Mouse (Mus musculus) spleen, adult 2 months (tissue): ENCODE data around the gene Creg2. TPM values are rescaled to one million over a fixed set of nuclear protein-coding genes. Genes with fewer than 3 reads are reported as not detected.

Source experiments
- DNase-seq, 2 experiments: peaks; one replicate each; pipeline versions ENCODE4 v3.0.0 to v3.0.0-alpha.2; 2012 to 2021; ENCODE audit warnings: low spot score in 2 of 2, low read depth in 1 of 2
- H3K27ac ChIP-seq: fragments of 200-500 bp; 2 replicates; pipeline ENCODE4 v1.5.1; 2012; ENCODE audit warnings: low read length, inconsistent platforms; ENCODE audit not compliant: insufficient read depth
- H3K27me3 ChIP-seq: fragments of 200-500 bp; 2 replicates; pipeline ENCODE4 v1.6.1; 2012; ENCODE audit warnings: mild to moderate bottlenecking, moderate library complexity, low read length, inconsistent platforms; ENCODE audit not compliant: control insufficient read depth, insufficient read depth
- H3K36me3 ChIP-seq: fragments of 200-500 bp; 2 replicates; pipeline ENCODE4 v1.6.1; 2012; ENCODE audit warnings: mild to moderate bottlenecking, low read length, inconsistent platforms; ENCODE audit not compliant: control insufficient read depth, insufficient read depth
- H3K4me1 ChIP-seq: fragments of 200-500 bp; 2 replicates; pipeline ENCODE4 v1.6.1; 2011; ENCODE audit warnings: inconsistent platforms; ENCODE audit not compliant: control insufficient read depth, insufficient read depth, insufficient read length
- H3K4me3 ChIP-seq: fragments of 200-500 bp; 2 replicates; pipeline ENCODE4 v1.5.1; 2011; ENCODE audit warnings: mild to moderate bottlenecking, inconsistent platforms; ENCODE audit not compliant: insufficient read depth, insufficient read length; ENCODE audit errors: extremely low read depth
- CTCF ChIP-seq: fragments of 200-500 bp; IDR thresholded peaks from 2 replicates; pipeline ENCODE4 v1.5.1; 2011; ENCODE audit warnings: mild to moderate bottlenecking, inconsistent platforms; ENCODE audit not compliant: insufficient read depth, insufficient read length, insufficient replicate concordance; ENCODE audit errors: extremely low read depth
- POLR2A ChIP-seq: fragments of 200-500 bp; IDR thresholded peaks from 2 replicates; pipeline ENCODE4 v1.6.1; 2011; ENCODE audit warnings: low read depth, low read length, inconsistent platforms
- WGBS: fragments of 180-500 bp; shearing (Covaris S2); methylation state at CpG from one replicate; pipeline ENCODE4 v1.1.7; 2018; 5-methylcytosine and 5-hydroxymethylcytosine counted together
- polyA plus RNA-seq: library from polyadenylated mRNA; depleted of rRNA; stranded (reverse); fragments of >200 nt; gene quantifications from 2 replicates; pipeline ENCODE4 v1.2.3, GENCODE M21; 2012

Gene Creg2
- polyA plus RNA-seq, 1 experiment, result 0.05 TPM

DNA sequence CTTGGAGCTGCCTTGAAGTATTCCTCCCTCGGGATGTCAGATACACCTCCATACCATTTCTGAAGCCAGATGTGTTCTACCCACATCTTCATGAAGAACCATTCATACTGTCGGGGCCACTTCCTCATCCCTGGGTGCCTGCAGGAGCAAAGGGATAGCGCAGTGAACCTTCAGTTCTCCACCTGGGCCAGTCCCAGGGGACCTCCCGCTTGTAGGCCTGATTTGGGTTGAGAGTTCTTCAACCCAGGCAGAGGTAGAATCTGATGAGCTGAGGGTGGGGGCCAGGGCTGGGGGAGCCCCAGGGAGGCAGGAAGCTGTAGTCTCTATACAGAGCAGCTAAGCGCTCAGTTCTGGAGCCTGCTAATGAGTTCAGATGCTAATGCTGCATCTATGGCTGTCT is 28.2 kb downstream of the Creg2 start:
- no peak overlapping the region for H3K27ac ChIP-seq
- 67% methylated on average over 5 of the region's 5 CpGs for whole genome bisulfite sequencing
- TF ChIP-seq POLR2A (no peak), CTCF (no peak)
- no peaks in the 10 kb centered on the region for H3K27me3 ChIP-seq
- DNase-seq, result no peak
- H3K36me3 ChIP-seq, result no peaks in the 10 kb centered on the region
- H3K4me1 ChIP-seq, result no peaks in the 10 kb centered on the region
- no peak overlapping the region for H3K4me3 ChIP-seq

- no peak overlapping the region for H3K4me3 ChIP-seq
- WGBS, result 85% methylated on average over 8 of the region's 8 CpGs
- H3K27ac ChIP-seq, result no peak overlapping the region
- H3K4me1 ChIP-seq, result no peaks in the 10 kb centered on the region
- H3K27me3 ChIP-seq, result no peaks in the 10 kb centered on the region
- TF ChIP-seq CTCF, result no peak
- TF ChIP-seq POLR2A, result no peak
- no peaks in the 10 kb centered on the region for H3K36me3 ChIP-seq
- no peak for DNase-seq
Measured at GRCm38 (mm10) chr1:39618524-39618923, 32.8 kb downstream of the Creg2 start.

- no peak for TF ChIP-seq POLR2A
- no peak for TF ChIP-seq CTCF
Measured at GRCm38 (mm10) chr1:39615526-39615925, 35.7 kb downstream of the Creg2 start.

DNA sequence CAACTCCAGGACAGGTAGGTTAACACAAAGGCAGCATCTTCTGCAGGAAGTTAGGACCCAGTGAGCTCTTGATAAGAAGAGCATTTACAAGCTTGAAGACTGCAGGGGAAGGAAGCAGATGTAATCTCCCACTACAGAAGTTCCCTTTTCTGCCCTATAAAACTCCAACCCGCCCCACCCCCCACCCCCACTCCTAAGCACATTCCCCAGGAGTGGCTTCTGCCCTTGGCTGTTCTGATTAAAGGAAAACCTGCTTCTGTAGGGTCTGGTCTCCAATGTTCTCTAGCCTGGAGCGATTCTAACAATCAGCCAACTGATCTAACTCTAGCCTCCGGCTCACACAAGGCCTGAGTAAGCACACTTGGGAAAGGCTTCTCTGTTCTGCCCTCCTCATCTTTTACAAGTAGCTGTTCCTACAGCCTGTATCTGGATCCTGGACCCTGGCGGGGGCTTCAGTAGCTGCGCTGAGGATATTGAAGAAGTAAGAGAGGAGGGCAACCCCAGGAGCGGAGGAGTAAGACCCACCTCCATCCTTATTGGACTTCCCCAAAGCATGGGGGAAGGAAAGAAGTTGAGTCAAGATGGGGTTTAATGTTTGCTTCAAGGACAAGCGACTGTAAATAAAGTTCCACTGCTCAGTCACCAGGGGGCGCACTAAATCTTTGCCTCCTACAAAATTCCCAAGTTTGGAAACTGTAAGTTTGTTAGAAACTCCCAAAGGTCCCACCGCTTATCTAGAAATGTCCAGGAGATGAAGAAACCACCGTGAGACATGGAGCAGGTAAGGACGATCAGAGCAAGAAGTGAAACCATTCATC is 36.6 kb downstream of the Creg2 start:
- WGBS, result 12% methylated on average over 11 of the region's 11 CpGs
- no peak for TF ChIP-seq POLR2A
- peak; percentile 24; the same call in 1 of the 2 replicates for TF ChIP-seq CTCF
- no peaks in the 10 kb centered on the region for H3K4me1 ChIP-seq
- H3K4me3 ChIP-seq, result no peak overlapping the region
- H3K36me3 ChIP-seq, result no peaks in the 10 kb centered on the region
- H3K27ac ChIP-seq, result peak overlapping the region; percentile 51
- no peaks in the 10 kb centered on the region for H3K27me3 ChIP-seq
- DNase-seq, result peak in 1 of 2 experiments; percentile 13

More at GRCm38 (mm10) chr1:39615526-39615925, 35.7 kb downstream of the Creg2 start:
- no peak overlapping the region for H3K27ac ChIP-seq
- H3K4me3 ChIP-seq, result no peak overlapping the region
- 84% methylated on average over 6 of the region's 6 CpGs for WGBS
- no peaks in the 10 kb centered on the region for H3K4me1 ChIP-seq
- H3K27me3 ChIP-seq, result no peaks in the 10 kb centered on the region
- H3K36me3 ChIP-seq, result no peaks in the 10 kb centered on the region
- no peak for DNase-seq

DNA sequence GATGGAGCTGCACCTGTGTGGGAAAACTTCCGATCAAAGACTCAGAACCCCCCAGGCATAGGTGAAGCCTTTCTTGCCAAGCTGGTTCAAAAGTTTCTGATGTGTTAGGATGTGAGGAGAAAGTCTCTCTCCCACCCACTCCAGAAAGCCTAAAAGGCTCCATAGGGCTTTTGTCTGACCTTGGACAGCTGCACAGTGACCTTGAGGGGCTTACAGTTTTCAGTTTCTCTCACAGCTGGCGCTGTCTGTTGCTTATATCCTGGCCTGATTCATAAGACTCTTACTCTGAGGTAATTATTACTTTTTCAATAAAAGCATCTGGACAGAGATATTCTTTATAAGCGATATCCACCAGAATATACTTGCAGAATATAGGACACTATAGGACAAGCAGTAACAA is 38.2 kb downstream of the Creg2 start:
- no peaks in the 10 kb centered on the region for H3K36me3 ChIP-seq
- no peak overlapping the region for H3K4me3 ChIP-seq
- TF ChIP-seq POLR2A (no peak), CTCF (no peak)
- 91% methylated on average over 3 of the region's 3 CpGs for WGBS
- no peak overlapping the region for H3K27ac ChIP-seq
- no peaks in the 10 kb centered on the region; the same call in 1 of the 2 replicates for H3K4me1 ChIP-seq
- no peaks in the 10 kb centered on the region for H3K27me3 ChIP-seq
- DNase-seq, result no peak

- 85% methylated on average over 5 of the region's 5 CpGs for WGBS
- H3K4me3 ChIP-seq, result no peak overlapping the region
- no peak for DNase-seq
- H3K4me1 ChIP-seq, result no peaks in the 10 kb centered on the region; the same call in 1 of the 2 replicates
- TF ChIP-seq CTCF, result no peak
- no peak for TF ChIP-seq POLR2A
- no peaks in the 10 kb centered on the region for H3K36me3 ChIP-seq
- no peaks in the 10 kb centered on the region for H3K27me3 ChIP-seq
- H3K27ac ChIP-seq, result no peak overlapping the region
Measured at GRCm38 (mm10) chr1:39612491-39612890, 38.8 kb downstream of the Creg2 start.

- Histone ChIP-seq H3K4me1 (no peaks in the 10 kb centered on the region; the same call in 1 of the 2 replicates), H3K27ac (no peak overlapping the region), H3K36me3 (no peaks in the 10 kb centered on the region), H3K27me3 (no peaks in the 10 kb centered on the region), H3K4me3 (no peak overlapping the region)
- no peak for TF ChIP-seq CTCF
- no peak for TF ChIP-seq POLR2A
- WGBS, result 34% methylated on average over 8 of the region's 8 CpGs
- no peak for DNase-seq
Measured at GRCm38 (mm10) chr1:39608534-39608933, 42.7 kb downstream of the Creg2 start.
